Mouse (Mus musculus) midbrain, postnatal 0 days (tissue): Measurements from ENCODE around the gene Sesn3. TPM values are rescaled to one million over a fixed set of nuclear protein-coding genes. Genes with fewer than 3 reads are reported as not detected.

ENCODE experiments used
- ATAC-seq: fragments of 200-750 bp; cut with Nextera tagmentation; 2 replicates; pipeline ENCODE4 v1.8.0; 2017; ENCODE audit warnings: moderate number of reproducible peaks, mild to moderate bottlenecking, moderate TSS enrichment, moderate library complexity; ENCODE audit not compliant: low FRiP score
- DNase-seq: peaks from one replicate; pipeline ENCODE4 v3.0.0-alpha.2; 2015; ENCODE audit warnings: low spot score
- H3K27ac ChIP-seq: fragments of 300-500 bp; sonication (generic); 2 replicates; pipeline ENCODE4 v1.5.1; 2014; ENCODE audit warnings: low read depth, mild to moderate bottlenecking, low read length, mixed read lengths
- H3K27me3 ChIP-seq: fragments of 300-500 bp; sonication (generic); 2 replicates; pipeline ENCODE4 v1.6.1; 2014; ENCODE audit warnings: low read length, control low read depth, mixed read lengths; ENCODE audit not compliant: insufficient read depth
- H3K36me3 ChIP-seq: fragments of 300-500 bp; sonication (generic); 2 replicates; pipeline ENCODE4 v1.6.1; 2014; ENCODE audit warnings: low read length, control low read depth, mixed read lengths; ENCODE audit not compliant: insufficient read depth
- H3K4me1 ChIP-seq: fragments of 300-500 bp; sonication (generic); 2 replicates; pipeline ENCODE4 v1.6.1; 2014; ENCODE audit warnings: mild to moderate bottlenecking, control low read depth, antibody characterized with exemption, low read length, mixed read lengths; ENCODE audit not compliant: insufficient read depth
- H3K4me2 ChIP-seq: fragments of 300-500 bp; sonication (generic); 2 replicates; pipeline ENCODE4 v1.6.1; 2014; ENCODE audit warnings: low read depth, mild to moderate bottlenecking, low read length, mixed read lengths; ENCODE audit not compliant: poor library complexity, severe bottlenecking
- H3K4me3 ChIP-seq: fragments of 300-500 bp; sonication (generic); 2 replicates; pipeline ENCODE4 v1.5.1; 2014; ENCODE audit warnings: low read depth, mild to moderate bottlenecking, low read length, moderate library complexity
- H3K9ac ChIP-seq: fragments of 300-500 bp; sonication (generic); replicated peaks from 2 replicates; pipeline ENCODE4 v1.6.1; 2014; ENCODE audit warnings: mild to moderate bottlenecking, low read length, moderate library complexity, mixed read lengths; ENCODE audit not compliant: poor library complexity, severe bottlenecking
- H3K9me3 ChIP-seq: fragments of 300-500 bp; sonication (generic); 2 replicates; pipeline ENCODE4 v1.6.1; 2016; ENCODE audit warnings: low read length, control low read depth
- CTCF ChIP-seq: IDR thresholded peaks from 2 replicates; pipeline ENCODE4 v1.5.1; 2016; ENCODE audit warnings: antibody characterized with exemption, mild to moderate bottlenecking
- WGBS: fragments of 180-500 bp; shearing (Covaris S2); extraction: QIAGEN DNeasy Blood & Tissue Kit; methylation state at CpG from one replicate; pipeline ENCODE4 v1.1.7; 2014; 5-methylcytosine and 5-hydroxymethylcytosine counted together
- polyA plus RNA-seq: library from polyadenylated mRNA; unstranded; fragments of >200 nt; fragmentation: Nextera tagmentation; extraction: Ambion mirVana; gene quantifications from 2 replicates; pipeline ENCODE4 v1.2.1, GENCODE M21; 2015
- total RNA-seq: library from RNA; depleted of rRNA; stranded (reverse); fragments of >200 nt; gene quantifications from 2 replicates; pipeline ENCODE4 v1.2.3, GENCODE M21; 2014

Sesn3 gene
- total and polyA plus RNA-seq, 2 experiments from 2014 or later: 22.9 to 59.2 TPM

DNA sequence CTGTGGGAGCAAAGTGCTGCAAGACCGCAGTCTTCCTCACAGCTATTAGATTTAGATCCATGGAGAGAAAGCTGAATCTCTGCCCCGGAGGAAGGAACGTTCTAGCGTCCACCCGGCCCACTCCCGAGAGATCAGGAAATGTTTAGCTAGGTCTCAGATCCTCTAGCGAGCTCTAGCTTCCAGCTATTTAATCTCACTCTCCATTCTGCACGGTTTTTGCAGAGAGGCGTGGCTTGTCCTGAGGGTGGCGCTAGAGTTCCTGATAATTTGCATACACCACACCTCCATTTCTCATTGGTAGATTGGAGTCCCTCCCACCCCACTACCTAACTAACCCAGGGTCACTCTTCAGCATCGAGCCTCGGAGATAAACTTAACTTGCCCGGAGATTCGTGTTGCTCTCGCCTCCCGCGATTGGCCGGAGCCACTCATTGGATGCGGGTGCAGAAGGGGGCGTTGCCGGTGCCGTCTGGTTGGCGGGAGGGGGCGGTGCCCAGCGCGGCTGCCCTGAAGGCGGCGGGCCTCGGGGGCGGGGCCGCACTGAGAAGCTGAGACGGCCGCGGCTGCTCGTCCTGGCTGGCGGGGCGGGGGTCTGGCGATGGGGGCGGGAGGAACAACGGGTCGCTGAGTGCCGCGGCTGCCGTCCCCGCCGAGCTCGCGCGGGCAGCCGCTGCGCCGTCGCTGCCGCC is 1.1 kb downstream of the Sesn3 start:
- TF ChIP-seq CTCF: peak; percentile 91
- Histone ChIP-seq H3K4me1 (peaks cover 8% of the 10 kb centered on the region; the same call in 1 of the 2 replicates), H3K36me3 (no peaks in the 10 kb centered on the region), H3K9me3 (no peaks in the 10 kb centered on the region), H3K27ac (peak overlapping the region; percentile 95), H3K4me2 (peak overlapping the region; percentile 54), H3K4me3 (peak overlapping the region; percentile 79), H3K9ac (peak overlapping the region; percentile 79), H3K27me3 (no peaks in the 10 kb centered on the region)
- 0% methylated on average over 37 of the region's 54 CpGs for WGBS
- ATAC-seq (peak; percentile 97), DNase-seq (peak; percentile 100)

- H3K4me2 ChIP-seq: peak overlapping the region; percentile 54
- ATAC-seq (peak; percentile 67), DNase-seq (peak; percentile 55)
- H3K4me1 ChIP-seq: peaks cover 8% of the 10 kb centered on the region; the same call in 1 of the 2 replicates
- no peaks in the 10 kb centered on the region for H3K36me3 ChIP-seq
- peak overlapping the region; percentile 79 for H3K4me3 ChIP-seq
- no peaks in the 10 kb centered on the region for H3K27me3 ChIP-seq
- WGBS: under 1% methylated on average over 54 of the region's 61 CpGs
- H3K9me3 ChIP-seq: no peaks in the 10 kb centered on the region
- H3K27ac ChIP-seq: peak overlapping the region; percentile 95
- H3K9ac ChIP-seq: peak overlapping the region; percentile 79
- no peak for TF ChIP-seq CTCF
These were observed 1.8 kb downstream of the Sesn3 start for GRCm38 (mm10) chr9:14276481-14277287.

DNA sequence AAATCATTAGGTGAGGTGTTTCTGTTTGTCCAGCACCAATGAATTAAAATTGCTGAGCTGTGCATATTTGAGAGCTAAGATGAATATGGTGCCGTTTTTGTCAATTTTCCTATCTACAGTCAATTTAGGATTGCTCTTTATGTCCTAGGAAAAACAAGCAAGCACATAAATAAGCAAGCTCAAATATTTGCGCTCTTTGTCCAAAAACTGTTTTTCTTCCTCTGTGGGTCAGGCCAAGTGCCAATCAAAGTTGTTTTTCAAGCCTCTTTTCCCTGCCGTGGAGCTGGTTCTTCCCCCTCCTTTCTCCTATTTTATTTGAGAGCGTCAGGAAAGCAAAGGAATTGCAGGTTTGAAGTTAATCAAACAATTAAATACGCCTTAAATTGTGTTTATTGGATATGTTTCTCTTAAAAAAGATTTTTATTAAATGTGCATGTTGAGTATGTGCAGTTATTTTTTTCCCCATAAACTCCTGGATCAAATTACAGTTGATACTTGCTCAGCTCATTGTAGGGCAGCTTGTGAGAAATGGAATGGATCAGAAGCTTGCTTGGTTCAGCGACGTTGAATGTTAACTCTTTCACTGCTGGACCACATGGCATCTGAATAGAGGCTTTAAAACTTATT is 2.6 kb downstream of the Sesn3 start:
- H3K36me3 ChIP-seq: no peaks in the 10 kb centered on the region
- H3K9ac ChIP-seq: peak overlapping the region; percentile 79
- no peak for TF ChIP-seq CTCF
- peaks cover 8% of the 10 kb centered on the region; the same call in 1 of the 2 replicates for H3K4me1 ChIP-seq
- H3K4me2 ChIP-seq: peak overlapping the region; percentile 54
- H3K27me3 ChIP-seq: no peaks in the 10 kb centered on the region
- WGBS: 2% methylated on average over 7 of the region's 7 CpGs
- peak overlapping the region; percentile 79 for H3K4me3 ChIP-seq
- H3K27ac ChIP-seq: peak overlapping the region; percentile 95
- H3K9me3 ChIP-seq: no peaks in the 10 kb centered on the region
- DNase-seq: peak; percentile 49
- ATAC-seq: no peak

- no peak overlapping the region for H3K4me2 ChIP-seq
- no peak for TF ChIP-seq CTCF
- H3K9me3 ChIP-seq: no peaks in the 10 kb centered on the region
- peaks cover 8% of the 10 kb centered on the region; the same call in 1 of the 2 replicates for H3K4me1 ChIP-seq
- no peak overlapping the region for H3K9ac ChIP-seq
- H3K27me3 ChIP-seq: no peaks in the 10 kb centered on the region
- no peak for DNase-seq
- H3K4me3 ChIP-seq: no peak overlapping the region
- 87% methylated on average over 1 of the region's 1 CpGs for WGBS
- ATAC-seq: no peak
- H3K27ac ChIP-seq: no peak overlapping the region
- no peaks in the 10 kb centered on the region for H3K36me3 ChIP-seq
These were observed 5.8 kb downstream of the Sesn3 start for GRCm38 (mm10) chr9:14280696-14281095.

GRCm38 (mm10) chr9:14285036-14285435 is 10.2 kb downstream of the Sesn3 start:
- H3K9ac ChIP-seq: no peak overlapping the region
- H3K27me3 ChIP-seq: no peaks in the 10 kb centered on the region
- no peak overlapping the region for H3K4me2 ChIP-seq
- no peak for ATAC-seq
- no peak for DNase-seq
- no peaks in the 10 kb centered on the region for H3K36me3 ChIP-seq
- no peak overlapping the region for H3K27ac ChIP-seq
- WGBS: 75% methylated on average over 3 of the region's 3 CpGs
- H3K4me1 ChIP-seq: peaks cover 3% of the 10 kb centered on the region; the same call in 1 of the 2 replicates
- no peaks in the 10 kb centered on the region for H3K9me3 ChIP-seq
- no peak for TF ChIP-seq CTCF
- H3K4me3 ChIP-seq: no peak overlapping the region
